Mouse (Mus musculus) T-helper 1 cell (primary cell): ENCODE measurements at regions not wholly inside any gene's neighbourhood (a gene's known extent, or its start where the extent isn't known, plus 50 kb on each side); places are given as distances from the start of the nearest gene placed in this dataset.

Experiments
- in situ Hi-C: fragments of 300-600 bp; cut with MboI, MseI; formaldehyde crosslinking; loops from one replicate; pipeline ENCODE4 v1.15.1; 2025; ENCODE audit warnings: high pct_unique_total_duplicates

- in situ Hi-C loops = no loop called here
Observed at GRCm38 (mm10) chr3:41156562-41156961, 73.7 kb upstream of the Pgrmc2 start.

- in situ Hi-C loops = no loop called here
Observed at GRCm38 (mm10) chr3:41155132-41155760, 72.4 kb upstream of the Pgrmc2 start.

GRCm38 (mm10) chr3:41154402-41154801 lies 71.6 kb upstream of the Pgrmc2 start:
- in situ Hi-C loops = no loop called here

GRCm38 (mm10) chr3:41151989-41152388 lies 69.1 kb upstream of the Pgrmc2 start:
- in situ Hi-C loops = no loop called here

GRCm38 (mm10) chr3:41140391-41140790 lies 57.5 kb upstream of the Pgrmc2 start:
- in situ Hi-C loops = no loop called here

- in situ Hi-C loops = no loop called here
Observed at GRCm38 (mm10) chr3:41137931-41138330, 55.1 kb upstream of the Pgrmc2 start.

- in situ Hi-C loops = no loop called here
Observed at GRCm38 (mm10) chr3:41132889-41133288, 50.0 kb upstream of the Pgrmc2 start.
